Mouse (Mus musculus): ENCODE results near the gene Cobl. TPM values are rescaled to one million over a fixed set of nuclear protein-coding genes. Genes with fewer than 3 reads are reported as not detected.
A peak's percentile ranks its signal among the peaks of the same experiment; 100 is the strongest.

Cobl gene
- polyA plus RNA-seq, 1 experiment from 2014 or later, result 15.6 TPM

- H3K9me3 ChIP-seq (replicated peaks), result no peaks in the 10 kb centered on the region
- ATAC-seq (ENCODE audit: low FRiP score), result peak; percentile 94
- H3K4me2 ChIP-seq, result no peak overlapping the region
- H3K4me1 ChIP-seq, result peaks cover 8% of the 10 kb centered on the region
- H3K27me3 ChIP-seq (replicated peaks), result no peaks in the 10 kb centered on the region
- H3K27ac ChIP-seq (replicated peaks), result 0 out of 2 replicates have a peak overlapping the region, but pooled peaks have one; percentile 18
- H3K36me3 ChIP-seq, result no peaks in the 10 kb centered on the region
- WGBS, result 8% methylated on average over 3 of the region's 3 CpGs
- no peak overlapping the region for H3K9ac ChIP-seq (replicated peaks)
- H3K4me3 ChIP-seq (replicated peaks), result no peak overlapping the region
Measured at GRCm38 (mm10) chr11:12415329-12415728, 49.4 kb downstream of the Cobl start.

- no peaks in the 10 kb centered on the region for H3K9me3 ChIP-seq (replicated peaks)
- H3K4me2 ChIP-seq, result no peak overlapping the region
- H3K4me3 ChIP-seq (replicated peaks), result no peak overlapping the region
- H3K36me3 ChIP-seq, result no peaks in the 10 kb centered on the region
- H3K27ac ChIP-seq (replicated peaks), result no peak overlapping the region
- H3K9ac ChIP-seq (replicated peaks), result no peak overlapping the region
- peaks cover 6% of the 10 kb centered on the region for H3K4me1 ChIP-seq
- H3K27me3 ChIP-seq (replicated peaks), result no peaks in the 10 kb centered on the region
- 78% methylated on average over 1 of the region's 1 CpGs for WGBS
- ATAC-seq (ENCODE audit: low FRiP score), result no peak
Measured at GRCm38 (mm10) chr11:12411950-12412349, 52.8 kb downstream of the Cobl start.

- Histone ChIP-seq H3K4me1 (peaks cover 5% of the 10 kb centered on the region), H3K9ac (replicated peaks) (no peak overlapping the region), H3K27ac (replicated peaks) (no peak overlapping the region), H3K9me3 (replicated peaks) (no peaks in the 10 kb centered on the region), H3K4me3 (replicated peaks) (no peak overlapping the region), H3K27me3 (replicated peaks) (no peaks in the 10 kb centered on the region), H3K36me3 (no peaks in the 10 kb centered on the region), H3K4me2 (no peak overlapping the region)
- 93% methylated on average over 4 of the region's 4 CpGs for WGBS
- ATAC-seq (ENCODE audit: low FRiP score), result no peak
Measured at GRCm38 (mm10) chr11:12411075-12411807, 53.5 kb downstream of the Cobl start.

- no peak for ATAC-seq (ENCODE audit: low FRiP score)
- no peaks in the 10 kb centered on the region for H3K36me3 ChIP-seq
- H3K9ac ChIP-seq (replicated peaks), result no peak overlapping the region
- no peak overlapping the region for H3K4me3 ChIP-seq (replicated peaks)
- H3K9me3 ChIP-seq (replicated peaks), result no peaks in the 10 kb centered on the region
- H3K4me1 ChIP-seq, result no peaks in the 10 kb centered on the region
- no peak overlapping the region for H3K27ac ChIP-seq (replicated peaks)
- H3K4me2 ChIP-seq, result no peak overlapping the region
- 83% methylated on average over 4 of the region's 4 CpGs for WGBS
- H3K27me3 ChIP-seq (replicated peaks), result no peaks in the 10 kb centered on the region
Measured at GRCm38 (mm10) chr11:12409463-12409862, 55.3 kb downstream of the Cobl start.

- Histone ChIP-seq H3K9me3 (replicated peaks) (no peaks in the 10 kb centered on the region), H3K9ac (replicated peaks) (no peak overlapping the region), H3K27me3 (replicated peaks) (no peaks in the 10 kb centered on the region), H3K4me2 (no peak overlapping the region), H3K36me3 (no peaks in the 10 kb centered on the region), H3K27ac (replicated peaks) (no peak overlapping the region), H3K4me1 (0 out of 2 replicates have a peak, but pooled peaks cover 5% of the 10 kb centered on the region), H3K4me3 (replicated peaks) (no peak overlapping the region)
- ATAC-seq (ENCODE audit: low FRiP score), result no peak
- 92% methylated on average over 6 of the region's 6 CpGs for WGBS
Measured at GRCm38 (mm10) chr11:12407834-12408233, 56.9 kb downstream of the Cobl start.

GRCm38 (mm10) chr11:12399903-12400302 lies 64.9 kb downstream of the Cobl start:
- H3K27ac ChIP-seq (replicated peaks), result no peak overlapping the region
- no peak for ATAC-seq (ENCODE audit: low FRiP score)
- no peaks in the 10 kb centered on the region for H3K36me3 ChIP-seq
- H3K4me2 ChIP-seq, result no peak overlapping the region
- 93% methylated on average over 2 of the region's 2 CpGs for WGBS
- H3K27me3 ChIP-seq (replicated peaks), result no peaks in the 10 kb centered on the region
- H3K4me3 ChIP-seq (replicated peaks), result no peak overlapping the region
- H3K9ac ChIP-seq (replicated peaks), result no peak overlapping the region
- H3K4me1 ChIP-seq, result 0 out of 2 replicates have a peak, but pooled peaks cover 5% of the 10 kb centered on the region
- H3K9me3 ChIP-seq (replicated peaks), result no peaks in the 10 kb centered on the region

GRCm38 (mm10) chr11:12396196-12396595 lies 68.6 kb downstream of the Cobl start:
- Histone ChIP-seq H3K4me1 (no peaks in the 10 kb centered on the region), H3K4me3 (replicated peaks) (no peak overlapping the region), H3K9me3 (replicated peaks) (no peaks in the 10 kb centered on the region), H3K27me3 (replicated peaks) (no peaks in the 10 kb centered on the region), H3K4me2 (no peak overlapping the region), H3K36me3 (no peaks in the 10 kb centered on the region), H3K9ac (replicated peaks) (no peak overlapping the region), H3K27ac (replicated peaks) (no peak overlapping the region)
- ATAC-seq (ENCODE audit: low FRiP score), result no peak

GRCm38 (mm10) chr11:12394701-12395100 lies 70.1 kb downstream of the Cobl start:
- no peak for ATAC-seq (ENCODE audit: low FRiP score)
- H3K4me1 ChIP-seq, result no peaks in the 10 kb centered on the region; the same call in 1 of the 2 replicates
- no peak overlapping the region for H3K27ac ChIP-seq (replicated peaks)
- no peak overlapping the region for H3K4me2 ChIP-seq
- H3K4me3 ChIP-seq (replicated peaks), result no peak overlapping the region
- WGBS, result 65% methylated on average over 1 of the region's 1 CpGs
- H3K27me3 ChIP-seq (replicated peaks), result no peaks in the 10 kb centered on the region
- H3K36me3 ChIP-seq, result no peaks in the 10 kb centered on the region
- no peaks in the 10 kb centered on the region for H3K9me3 ChIP-seq (replicated peaks)
- no peak overlapping the region for H3K9ac ChIP-seq (replicated peaks)

- Histone ChIP-seq H3K4me2 (no peak overlapping the region), H3K4me3 (replicated peaks) (no peak overlapping the region), H3K9me3 (replicated peaks) (no peaks in the 10 kb centered on the region), H3K4me1 (no peaks in the 10 kb centered on the region; the same call in 1 of the 2 replicates), H3K27ac (replicated peaks) (no peak overlapping the region), H3K36me3 (no peaks in the 10 kb centered on the region), H3K27me3 (replicated peaks) (no peaks in the 10 kb centered on the region), H3K9ac (replicated peaks) (no peak overlapping the region)
- WGBS, result 73% methylated on average over 3 of the region's 3 CpGs
- no peak for ATAC-seq (ENCODE audit: low FRiP score)
Measured at GRCm38 (mm10) chr11:12394151-12394550, 70.6 kb downstream of the Cobl start.

- H3K36me3 ChIP-seq, result no peaks in the 10 kb centered on the region
- H3K9ac ChIP-seq (replicated peaks), result no peak overlapping the region
- no peak overlapping the region for H3K4me2 ChIP-seq
- peak; percentile 42; the same call in 1 of the 2 replicates for ATAC-seq (ENCODE audit: low FRiP score)
- H3K27me3 ChIP-seq (replicated peaks), result no peaks in the 10 kb centered on the region
- H3K4me3 ChIP-seq (replicated peaks), result no peak overlapping the region
- H3K27ac ChIP-seq (replicated peaks), result 0 out of 2 replicates have a peak overlapping the region, but pooled peaks have one; percentile 9
- 39% methylated on average over 2 of the region's 2 CpGs for WGBS
- H3K9me3 ChIP-seq (replicated peaks), result no peaks in the 10 kb centered on the region
- H3K4me1 ChIP-seq, result no peaks in the 10 kb centered on the region
Measured at GRCm38 (mm10) chr11:12384826-12385225, 79.9 kb downstream of the Cobl start.

- Histone ChIP-seq H3K4me3 (replicated peaks) (no peak overlapping the region), H3K4me2 (no peak overlapping the region), H3K27me3 (replicated peaks) (no peaks in the 10 kb centered on the region), H3K9me3 (replicated peaks) (no peaks in the 10 kb centered on the region), H3K9ac (replicated peaks) (no peak overlapping the region), H3K36me3 (no peaks in the 10 kb centered on the region), H3K27ac (replicated peaks) (no peak overlapping the region), H3K4me1 (no peaks in the 10 kb centered on the region)
- ATAC-seq (ENCODE audit: low FRiP score), result no peak
- WGBS, result 87% methylated on average over 4 of the region's 4 CpGs
Measured at GRCm38 (mm10) chr11:12382991-12383390, 81.8 kb downstream of the Cobl start.

GRCm38 (mm10) chr11:12381096-12381495 lies 83.7 kb downstream of the Cobl start:
- no peak for ATAC-seq (ENCODE audit: low FRiP score)
- Histone ChIP-seq H3K9me3 (replicated peaks) (no peaks in the 10 kb centered on the region), H3K4me3 (replicated peaks) (no peak overlapping the region), H3K4me2 (no peak overlapping the region), H3K9ac (replicated peaks) (no peak overlapping the region), H3K36me3 (no peaks in the 10 kb centered on the region), H3K27me3 (replicated peaks) (no peaks in the 10 kb centered on the region), H3K27ac (replicated peaks) (no peak overlapping the region), H3K4me1 (no peaks in the 10 kb centered on the region)
- WGBS, result 33% methylated on average over 3 of the region's 3 CpGs
